Mouse (Mus musculus) c-Kit-positive CD71-negative TER-119-negative erythroid progenitor cells, embryonic 14.5 days (primary cell): ENCODE data around the gene Cmtr1.
"Not testable (repeated sequence)": the region's sequence is repeated elsewhere in the genome, so short reads cannot be mapped to it uniquely, and the experiment has no call there.

Experiments
- DNase-seq: peaks from one replicate; pipeline ENCODE4 v3.0.0-alpha.2; 2013; ENCODE audit warnings: low read depth

Gene Cmtr1

GRCm38 (mm10) chr17:29705881-29706280 lies 45.5 kb downstream of the Cmtr1 start:
- no peak for DNase-seq

DNA sequence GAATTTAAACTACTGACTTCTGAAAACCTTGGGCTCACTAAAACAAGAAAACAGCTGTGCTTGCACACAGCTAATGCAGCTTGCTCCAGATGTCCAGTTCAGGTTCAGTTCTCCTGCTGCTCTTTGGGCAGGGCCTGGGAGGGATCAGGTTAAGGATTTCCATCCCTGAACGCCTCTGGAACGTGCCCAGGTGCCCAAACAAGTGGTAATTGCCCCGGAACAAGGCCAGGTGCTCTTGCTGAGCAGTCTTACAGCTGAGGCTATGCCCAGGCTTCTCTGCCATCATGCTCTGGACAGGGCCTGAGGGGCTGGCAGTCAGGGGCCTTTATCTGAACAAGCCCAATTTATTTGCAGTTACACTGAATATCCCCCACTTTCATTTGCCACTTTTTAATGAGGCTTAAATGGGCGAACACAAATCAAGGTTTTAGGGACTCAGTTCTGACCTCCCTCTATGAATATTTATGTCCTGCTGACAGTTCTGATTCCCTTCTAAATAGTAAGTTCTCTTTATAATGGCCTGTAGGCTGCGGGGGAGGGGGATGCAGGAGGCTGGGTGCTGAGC lies 46.7 kb downstream of the Cmtr1 start:
- no peak for DNase-seq

- no peak for DNase-seq
Measured at GRCm38 (mm10) chr17:29708783-29709182, 48.4 kb downstream of the Cmtr1 start.

- no peak for DNase-seq
Measured at GRCm38 (mm10) chr17:29710562-29711044, 50.2 kb downstream of the Cmtr1 start.

- no peak for DNase-seq
Measured at GRCm38 (mm10) chr17:29711076-29711744, 50.8 kb downstream of the Cmtr1 start.

GRCm38 (mm10) chr17:29711745-29712431 lies 51.5 kb downstream of the Cmtr1 start:
- no peak for DNase-seq

- DNase-seq, result no peak
Measured at GRCm38 (mm10) chr17:29712565-29712964, 52.2 kb downstream of the Cmtr1 start.

DNA sequence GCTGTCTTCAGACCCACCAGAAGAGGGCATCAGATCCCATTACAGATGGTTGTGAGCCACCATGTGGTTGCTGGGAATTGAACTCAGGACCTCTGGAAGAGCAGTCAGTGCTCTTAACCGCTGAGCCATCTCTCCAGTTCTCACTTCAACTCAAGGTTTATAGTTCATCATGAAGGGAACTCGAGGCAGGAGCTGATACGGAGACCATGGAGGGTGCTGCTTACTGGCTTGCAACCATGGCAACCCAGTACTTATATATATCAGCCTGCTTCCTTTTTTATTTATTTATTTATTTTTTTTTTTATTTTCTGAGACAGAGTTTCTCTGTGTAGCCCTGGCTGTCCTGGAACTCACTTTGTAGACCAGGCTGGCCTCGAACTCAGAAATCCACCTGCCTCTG lies 53.3 kb downstream of the Cmtr1 start:
- not testable (repeated sequence) for DNase-seq

DNA sequence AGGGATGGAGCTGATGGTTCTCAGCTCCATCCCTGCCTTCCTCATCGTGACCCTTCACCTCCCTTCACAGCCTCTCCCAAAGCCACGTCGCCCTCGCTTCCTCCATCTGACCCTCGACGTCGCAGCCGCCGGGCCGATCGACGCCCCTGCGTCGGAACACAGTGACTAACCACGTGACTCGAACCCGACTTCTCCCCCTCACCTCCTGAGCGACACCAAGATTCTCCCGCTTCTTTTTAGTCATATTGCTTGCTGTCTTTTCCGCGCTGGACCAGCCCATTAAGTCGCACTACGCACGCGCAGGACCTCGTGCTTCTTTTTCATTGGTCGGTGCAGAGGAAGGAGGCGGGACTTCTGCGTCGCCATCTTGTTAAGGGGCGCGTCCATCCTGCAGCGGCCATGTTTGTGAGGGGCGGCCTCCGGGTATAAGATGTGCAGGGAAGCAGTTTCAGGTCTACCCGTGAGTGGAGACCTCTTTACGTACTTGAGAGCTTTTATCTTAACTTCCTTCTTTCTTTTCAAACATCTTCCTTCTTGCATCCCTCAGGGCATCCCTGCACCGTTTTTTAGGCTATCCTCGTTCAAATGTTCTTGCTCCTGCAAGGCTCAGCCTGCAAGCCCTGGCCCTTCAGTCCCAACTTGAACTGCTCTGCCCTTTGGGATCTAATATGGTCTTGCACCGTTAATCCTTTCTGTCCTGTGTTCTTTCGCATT lies 56.5 kb downstream of the Cmtr1 start, which contains the start of gene Ccdc167:
Gene Ccdc167, minus strand, starts transcription at position 313 of the 714 bp plus-strand sequence.
- DNase-seq, result peak; percentile 98

DNA sequence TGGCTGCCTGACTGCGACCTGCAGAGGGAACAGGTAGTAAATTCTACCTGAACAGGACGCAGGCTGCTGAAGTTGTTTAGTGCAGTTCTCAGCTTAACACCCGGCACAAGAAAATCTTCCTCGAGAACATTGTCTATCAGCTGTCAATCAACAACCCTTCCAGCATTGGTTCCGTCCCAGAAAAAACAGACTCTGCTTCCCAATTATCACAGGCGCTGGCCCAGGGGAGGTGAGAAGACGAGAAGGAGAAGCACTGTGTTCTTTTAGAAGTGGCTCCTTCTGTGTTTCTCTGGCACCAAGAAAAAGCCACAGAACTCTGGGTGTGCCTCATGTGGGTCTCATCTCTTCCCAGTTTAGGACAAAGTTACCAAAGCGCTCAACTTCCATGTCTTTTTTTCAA lies 58.3 kb downstream of the Cmtr1 start:
- DNase-seq, result no peak

DNA sequence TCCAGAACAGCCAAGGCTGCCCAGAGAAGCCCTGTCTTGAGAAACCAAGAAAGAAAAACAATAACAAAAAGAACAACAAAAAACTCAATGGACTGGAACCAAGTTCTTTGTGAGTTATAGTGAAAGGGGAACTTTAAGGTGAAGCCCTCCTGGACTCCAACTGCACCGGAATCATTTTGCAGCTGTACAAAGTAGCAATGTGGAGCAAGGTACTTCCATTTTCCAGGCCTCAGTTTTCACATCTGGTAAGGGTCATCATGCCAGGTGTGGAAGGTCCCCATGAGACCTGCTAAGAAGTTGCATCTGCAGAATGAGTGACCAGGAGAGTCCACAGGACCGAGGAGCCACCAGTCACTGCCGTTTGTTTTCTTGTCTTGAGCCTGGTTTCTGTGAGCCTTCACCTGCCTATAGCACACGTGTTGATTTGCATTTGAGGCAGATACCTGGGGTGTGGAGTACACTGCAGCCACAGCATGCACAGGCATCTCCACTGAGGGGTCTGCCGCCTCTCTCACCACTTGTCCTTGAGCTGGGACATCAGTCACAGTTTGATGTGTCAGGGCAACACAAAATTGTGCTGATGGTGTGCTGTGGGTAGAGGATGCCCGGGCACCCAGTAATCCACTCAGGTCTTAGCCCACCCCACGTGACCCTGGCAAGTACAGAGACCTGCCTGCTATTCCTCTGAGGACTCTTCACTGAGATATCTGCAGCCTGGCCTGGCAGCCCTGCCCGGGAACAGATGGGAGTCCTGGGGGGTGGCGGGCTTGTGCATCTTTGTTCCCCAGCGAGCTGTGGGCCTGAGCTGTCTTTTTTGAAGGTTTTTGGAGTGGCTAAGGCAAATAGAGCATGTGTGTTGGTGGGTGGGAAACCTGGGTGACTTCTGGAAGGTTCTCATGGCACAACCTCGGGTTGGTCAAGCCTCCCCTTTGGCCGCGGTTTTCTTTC lies 59.5 kb downstream of the Cmtr1 start:
- DNase-seq, result no peak

DNA sequence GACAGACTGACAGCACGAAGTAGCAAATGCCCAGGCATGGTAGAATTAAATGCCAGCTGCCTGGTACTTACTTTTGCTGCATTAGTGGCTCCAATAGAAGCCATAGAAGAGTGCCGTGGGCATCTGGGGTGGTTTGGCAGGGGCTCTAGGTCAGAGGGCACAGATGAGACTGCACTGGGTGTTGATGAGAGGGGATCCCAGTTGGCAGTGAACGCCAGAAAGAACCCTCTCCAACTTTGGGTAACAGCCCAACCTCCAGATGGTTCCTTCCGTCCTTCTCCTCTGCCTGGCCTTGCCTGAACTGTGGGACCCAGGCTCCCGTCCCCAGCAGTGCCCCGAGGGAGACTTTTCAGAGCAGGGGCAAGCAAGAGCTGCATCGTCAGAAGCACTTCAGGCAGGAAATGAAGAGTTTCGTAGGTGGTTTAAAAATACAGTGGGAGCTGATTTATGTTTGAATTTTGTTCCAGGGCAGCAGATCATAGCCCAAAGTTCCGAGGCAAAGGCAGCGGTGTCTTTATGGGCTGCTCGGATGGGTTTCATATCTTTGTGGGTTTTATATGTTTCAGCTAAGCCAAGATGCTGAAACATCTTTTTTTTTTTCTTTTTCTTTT lies 60.5 kb downstream of the Cmtr1 start:
- no peak for DNase-seq

DNA sequence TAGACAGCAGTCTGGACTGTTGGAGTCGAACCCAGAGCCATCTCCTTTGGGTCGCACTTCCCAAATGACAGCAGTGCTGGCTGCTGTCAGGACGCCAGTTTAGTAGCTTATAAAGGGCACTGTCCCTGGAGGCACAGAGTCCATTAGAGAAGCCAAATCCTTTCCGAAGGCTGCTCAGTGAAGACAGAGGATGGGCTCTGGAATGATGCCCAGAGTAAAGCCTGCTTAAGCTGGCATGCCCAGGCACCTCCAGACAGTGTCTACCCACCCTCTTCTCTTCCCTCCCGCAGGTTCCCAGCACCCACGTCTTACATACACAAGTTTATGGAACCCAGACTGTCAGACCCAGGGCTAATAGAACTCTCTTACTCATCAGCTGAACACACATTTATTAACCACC lies 64.2 kb downstream of the Cmtr1 start:
- DNase-seq, result no peak

DNA sequence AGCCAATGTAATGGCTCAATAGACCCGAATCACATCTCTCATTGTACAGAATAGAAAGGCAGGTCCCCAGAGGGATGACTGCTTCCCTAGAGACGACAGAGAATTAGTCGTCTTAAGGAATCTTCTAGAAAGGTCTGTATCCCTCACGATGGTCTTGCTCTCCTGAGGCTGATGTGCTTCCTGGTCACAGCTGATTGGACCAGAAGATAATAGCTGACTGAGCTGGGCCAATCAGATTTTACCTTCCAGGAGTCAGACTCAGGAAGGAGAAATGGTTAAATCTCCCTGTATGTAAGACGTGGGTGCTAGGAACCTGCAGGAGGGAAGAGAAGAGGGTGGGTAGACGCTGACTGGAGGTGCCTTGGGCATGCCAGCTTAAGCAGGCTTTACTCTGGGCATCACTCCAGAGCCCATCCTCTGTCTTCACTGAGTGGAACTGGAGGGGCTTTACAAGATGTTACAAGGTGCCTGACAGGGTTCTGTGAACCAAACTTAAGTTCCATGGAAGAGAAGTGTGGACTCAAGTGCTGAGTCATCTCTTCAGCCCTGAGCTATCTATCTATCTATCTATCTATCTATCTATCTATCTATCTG lies 64.7 kb downstream of the Cmtr1 start:
- DNase-seq, result no peak

DNA sequence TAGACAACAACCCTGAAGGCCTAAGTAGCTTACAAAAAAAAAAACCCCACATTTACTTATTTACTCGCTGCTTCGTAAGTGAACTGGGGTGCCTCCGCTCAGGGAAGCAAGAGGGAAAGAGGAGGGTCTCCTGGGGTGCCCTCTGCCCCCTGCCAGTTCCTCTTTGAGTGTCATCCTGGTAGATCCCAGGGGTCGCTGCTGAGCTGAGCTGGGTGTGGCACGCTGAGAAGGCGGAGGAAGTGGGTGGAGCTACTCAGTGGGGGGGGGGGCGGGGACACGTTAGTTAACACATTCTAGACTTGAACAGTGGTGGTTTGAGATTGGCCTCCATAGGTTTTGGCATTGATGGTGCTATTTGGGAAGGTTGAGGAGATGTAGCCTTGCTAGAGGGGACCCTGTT lies 67.7 kb downstream of the Cmtr1 start:
- DNase-seq, result no peak

DNA sequence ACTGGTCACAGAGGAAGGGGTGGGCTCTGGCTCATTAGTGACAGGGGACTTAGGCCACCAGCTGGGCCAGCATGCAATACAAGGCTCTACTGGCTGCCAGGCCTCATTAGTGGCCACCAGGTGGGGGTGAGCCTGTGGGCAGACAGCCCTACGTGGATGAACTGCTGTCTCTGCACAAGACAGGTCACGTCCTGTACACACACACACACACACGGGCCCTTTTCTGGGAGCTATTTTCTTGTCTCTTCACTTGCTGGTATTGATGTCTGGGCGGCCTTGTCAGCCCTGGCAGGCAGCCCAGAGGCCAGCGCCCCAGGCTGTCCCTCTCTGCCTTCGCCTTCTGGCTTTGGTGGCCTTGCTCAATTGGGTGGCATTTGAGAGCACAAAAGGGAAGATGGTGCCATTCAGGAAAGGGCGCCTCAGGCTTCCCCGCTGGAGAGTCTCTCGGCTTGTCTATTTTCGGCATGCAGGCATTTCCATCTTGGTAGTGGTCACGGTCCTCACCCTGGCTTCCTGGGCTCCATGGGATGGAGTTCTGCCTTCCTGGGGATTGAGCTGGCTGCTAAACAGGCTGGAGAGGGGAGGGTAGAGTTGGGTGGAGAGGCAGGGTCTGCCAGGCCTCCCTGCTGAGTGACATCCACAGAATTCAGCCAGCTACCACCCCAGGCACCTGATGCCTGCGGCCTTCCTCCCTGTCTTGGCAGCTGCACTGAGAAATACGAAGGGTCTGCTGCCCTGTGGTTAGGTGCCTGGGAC lies 70.3 kb downstream of the Cmtr1 start:
- no peak for DNase-seq

- DNase-seq, result no peak
Measured at GRCm38 (mm10) chr17:29731266-29731952, 71.0 kb downstream of the Cmtr1 start.

- DNase-seq, result no peak
Measured at GRCm38 (mm10) chr17:29731953-29732325, 71.5 kb downstream of the Cmtr1 start.

DNA sequence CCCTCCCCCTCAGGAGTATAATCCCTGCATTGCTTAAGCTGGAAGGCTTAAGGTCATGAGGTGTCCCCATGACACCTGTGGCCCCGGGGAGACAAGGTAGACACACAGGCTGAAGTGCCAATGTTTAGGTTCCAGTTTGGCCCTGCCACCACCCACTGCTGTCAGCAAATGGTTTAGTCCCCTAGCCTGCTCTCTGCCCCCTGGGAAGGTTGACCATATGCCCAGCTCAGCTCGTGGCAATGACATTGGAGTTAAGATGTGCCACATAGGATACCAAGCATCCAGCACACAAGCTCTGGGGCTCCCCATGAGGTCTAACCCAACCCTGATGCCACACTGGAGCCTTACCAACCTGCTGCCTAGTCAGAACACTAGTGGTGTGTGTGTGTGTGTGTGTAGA lies 72.1 kb downstream of the Cmtr1 start:
- DNase-seq, result no peak
